Comparison of ENCODE assay signal across 8 mouse cellular contexts in genomic region chr9:74974758-74975157, GRCm38 (mm10). TPM values are rescaled to one million over a fixed set of nuclear protein-coding genes. Genes with fewer than 3 reads are reported as not detected.
DNase-seq lines count a peak whose midpoint lies in the region; TF ChIP-seq lines count a peak whose summit lies in the region.

No protein-coding gene starts in this region.

- H3K4me1 ChIP-seq in embryonic fibroblast, embryonic 13.5 days (ENCODE audit: control insufficient read depth, insufficient read depth, low read length): peaks cover 7% of the 10 kb centered on the region; the same call in 1 of the 2 replicates

- DNase-seq in adrenal gland, adult (ENCODE audit: inconsistent age in 2 of 2, low spot score in 1 of 2): peak; percentile 50 to 79
- DNase-seq in adrenal gland, adult 8-10 months: no peak
- DNase-seq in R1 (ENCODE audit: low read depth, low spot score): peak; percentile 13
- DNase-seq in heart, postnatal 4 days: peak; percentile 55
- peak; percentile 24 to 46 for DNase-seq in lung, adult 18-20 months
- DNase-seq in retina, postnatal 1 day: peak; percentile 70
- no peak for DNase-seq in layer of hippocampus, adult 9-10 months (ENCODE audit: low spot score)

- no peak for TF ChIP-seq POLR2A in embryonic fibroblast, embryonic 13.5 days (IDR thresholded peaks at IDR 0.05; ENCODE audit: low read depth, low read length)

- H3K4me3 ChIP-seq in embryonic fibroblast, embryonic 13.5 days (ENCODE audit: insufficient read depth, low read length): no peak overlapping the region

- H3K27ac ChIP-seq in embryonic fibroblast, embryonic 13.5 days (ENCODE audit: insufficient read depth, low read length): peak overlapping the region; percentile 92; the same call in 1 of the 2 replicates

- no peak for TF ChIP-seq CTCF in embryonic fibroblast, embryonic 13.5 days (IDR thresholded peaks at IDR 0.05; ENCODE audit: borderline replicate concordance, insufficient read depth, low read length)

RNA-seq across cellular contexts. Expression of gene Fam214a, which starts 22.1 kb away (rescaled TPM):
- total RNA-seq in adrenal gland, adult 8-10 months (2022): 100 to 1,000 TPM in 2 of 4 experiments, 10 to 100 TPM in 2; 90.3 to 132 (median 108) TPM
- 18.3 and 18.9 TPM in 2 replicates for polyA plus RNA-seq in embryonic fibroblast, embryonic 13.5 days (2011; ENCODE audit: insufficient read length, low read depth, missing spikeins)
- total RNA-seq in heart, postnatal 4 days (2021): 10 to 100 TPM; 13.3 to 15.9 TPM

Comparison
In these comparisons a context has a peak if more than half of its experiments do, and no peak if none do; other contexts are left out.
1. DNase-seq: peak in adrenal gland, adult (2 of 2), R1 (single experiment), heart, postnatal 4 days (single experiment), lung, adult 18-20 months (2 of 2) and retina, postnatal 1 day (single experiment); none in adrenal gland, adult 8-10 months (single experiment) and layer of hippocampus, adult 9-10 months (single experiment).
2. RNA of gene Fam214a, which starts 22.1 kb away (total RNA-seq): 90.3 to 132 TPM in adrenal gland, adult 8-10 months; 13.3 to 15.9 TPM in heart, postnatal 4 days; every median in the first group is over 4 times any median in the second.